Mouse (Mus musculus) lung, embryonic 14.5 days (tissue): ENCODE measurements around the gene Ech1. TPM values are rescaled to one million over a fixed set of nuclear protein-coding genes. Genes with fewer than 3 reads are reported as not detected.

Experiments used
- ATAC-seq: fragments of 200-750 bp; cut with Nextera tagmentation; 2 replicates; pipeline ENCODE4 v1.8.0; 2017; ENCODE audit warnings: mild to moderate bottlenecking, moderate TSS enrichment, moderate library complexity; ENCODE audit not compliant: insufficient read depth
- DNase-seq: peaks from one replicate; pipeline ENCODE4 v3.0.0-alpha.2; 2015
- H3K27ac ChIP-seq: fragments of 300-500 bp; sonication (generic); 2 replicates; pipeline ENCODE4 v1.5.1; 2014; ENCODE audit warnings: low read depth, mild to moderate bottlenecking, moderate library complexity
- H3K27me3 ChIP-seq: fragments of 300-500 bp; sonication (generic); 2 replicates; pipeline ENCODE4 v1.6.1; 2014; ENCODE audit warnings: low read length, control low read depth; ENCODE audit not compliant: insufficient read depth
- H3K36me3 ChIP-seq: fragments of 300-500 bp; sonication (generic); 2 replicates; pipeline ENCODE4 v1.6.1; 2014; ENCODE audit warnings: control low read depth; ENCODE audit not compliant: insufficient read depth
- H3K4me1 ChIP-seq: fragments of 300-500 bp; sonication (generic); 2 replicates; pipeline ENCODE4 v1.6.1; 2014; ENCODE audit warnings: antibody characterized with exemption, control low read depth; ENCODE audit not compliant: insufficient read depth
- H3K4me2 ChIP-seq: fragments of 300-500 bp; sonication (generic); 2 replicates; pipeline ENCODE4 v1.6.1; 2014; ENCODE audit warnings: mild to moderate bottlenecking
- H3K4me3 ChIP-seq: fragments of 300-500 bp; sonication (generic); 2 replicates; pipeline ENCODE4 v1.5.1; 2014; ENCODE audit warnings: low read depth, low read length
- H3K9ac ChIP-seq: fragments of 300-500 bp; sonication (generic); 2 replicates; pipeline ENCODE4 v1.6.1; 2014
- H3K9me3 ChIP-seq: fragments of 300-500 bp; sonication (generic); 2 replicates; pipeline ENCODE4 v1.6.1; 2016; ENCODE audit warnings: low read depth, low read length, control low read depth
- CTCF ChIP-seq: IDR thresholded peaks from 2 replicates; pipeline ENCODE4 v1.5.1; 2016; ENCODE audit warnings: antibody characterized with exemption, low read depth
- WGBS: fragments of 180-500 bp; shearing (Covaris S2); extraction: QIAGEN DNeasy Blood & Tissue Kit; methylation state at CpG from one replicate; pipeline ENCODE4 v1.1.7; 2014; 5-methylcytosine and 5-hydroxymethylcytosine counted together
- polyA plus RNA-seq: library from polyadenylated mRNA; unstranded; fragments of >200 nt; fragmentation: Nextera tagmentation; extraction: Ambion mirVana; gene quantifications from 2 replicates; pipeline ENCODE4 v1.2.1, GENCODE M21; 2014

Ech1 gene
- polyA plus RNA-seq, 1 experiment from 2014 or later: 127 TPM

DNA sequence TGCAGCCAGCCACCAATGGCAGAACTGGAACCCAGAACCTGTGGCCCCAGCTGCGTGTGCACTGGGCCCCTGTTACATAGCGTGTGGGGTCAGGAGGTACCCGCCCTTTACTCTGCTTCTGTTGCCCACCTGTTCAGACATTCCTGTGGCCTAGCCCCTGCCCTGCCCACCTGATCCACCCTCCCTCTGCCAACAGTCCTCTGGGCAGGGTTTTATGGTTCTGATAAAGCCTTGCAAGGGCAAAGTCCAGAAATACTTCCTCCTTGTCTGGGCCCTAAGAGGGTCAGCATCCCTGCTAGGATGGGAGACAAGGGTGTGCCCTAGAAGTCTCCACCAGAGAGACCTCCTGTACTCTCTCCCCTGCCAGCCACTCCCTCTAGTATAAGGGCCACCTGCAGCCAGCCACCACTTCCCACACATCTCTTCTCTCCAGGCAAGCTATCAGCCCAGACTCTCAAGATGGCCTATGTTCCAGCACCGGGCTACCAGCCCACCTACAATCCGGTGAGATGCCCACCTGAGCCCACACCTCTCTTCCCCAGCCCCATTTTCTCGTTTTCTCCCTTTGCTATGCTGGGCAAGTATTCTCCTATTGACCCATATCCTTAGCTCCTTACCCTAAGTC lies 8.8 kb downstream of the Ech1 start, which contains the start of gene Lgals4:
Lgals4 (plus strand) TSS at position 132 of the 625 bp plus-strand sequence.
- Histone ChIP-seq H3K4me2 (no peak within 1 kb of the TSS), H3K4me3 (no peak within 1 kb of the TSS), H3K4me1 (no peaks in the 10 kb centered on the region), H3K9me3 (no peaks in the 10 kb centered on the region), H3K9ac (no peak within 1 kb of the TSS), H3K27ac (no peak within 1 kb of the TSS), H3K36me3 (peaks cover 17% of the 10 kb centered on the region; the same call in 1 of the 2 replicates), H3K27me3 (no peaks in the 10 kb centered on the region)
- no peak for TF ChIP-seq CTCF
- ATAC-seq (no peak), DNase-seq (no peak)
- 75% methylated on average over 6 of the region's 6 CpGs for WGBS

DNA sequence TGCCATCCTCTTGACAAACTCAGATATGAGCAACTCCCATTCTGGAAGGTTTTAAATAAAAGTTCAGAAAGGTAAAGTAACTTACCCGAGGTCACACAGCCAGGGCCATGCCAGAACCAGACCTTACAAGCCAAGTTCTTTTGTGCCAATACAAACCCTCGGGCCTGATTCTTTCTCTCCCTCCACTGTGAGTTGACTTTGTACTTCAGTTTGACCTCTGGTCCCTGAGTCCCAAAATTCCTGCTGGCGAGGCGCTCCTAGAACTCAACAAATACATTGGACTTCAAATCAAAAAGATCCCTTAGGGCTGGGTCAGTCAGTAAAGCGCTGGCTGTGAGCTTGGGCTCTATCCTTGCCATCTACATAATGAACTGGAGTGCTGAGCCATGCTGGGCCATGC lies 11.9 kb downstream of the Ech1 start:
- WGBS: 72% methylated on average over 5 of the region's 5 CpGs
- Histone ChIP-seq H3K4me2 (no peak overlapping the region), H3K4me1 (no peaks in the 10 kb centered on the region), H3K4me3 (no peak overlapping the region), H3K9ac (no peak overlapping the region), H3K27me3 (no peaks in the 10 kb centered on the region), H3K27ac (no peak overlapping the region), H3K36me3 (no peaks in the 10 kb centered on the region), H3K9me3 (no peaks in the 10 kb centered on the region)
- ATAC-seq (no peak), DNase-seq (no peak)
- no peak for TF ChIP-seq CTCF

- H3K27ac ChIP-seq: no peak overlapping the region
- no peak for ATAC-seq
- no peaks in the 10 kb centered on the region for H3K4me1 ChIP-seq
- H3K4me3 ChIP-seq: no peak overlapping the region
- DNase-seq: no peak
- 74% methylated on average over 9 of the region's 9 CpGs for WGBS
- H3K4me2 ChIP-seq: no peak overlapping the region
- H3K27me3 ChIP-seq: no peaks in the 10 kb centered on the region
- no peaks in the 10 kb centered on the region for H3K36me3 ChIP-seq
- no peaks in the 10 kb centered on the region for H3K9me3 ChIP-seq
- no peak for TF ChIP-seq CTCF
- no peak overlapping the region for H3K9ac ChIP-seq
These were observed 13.3 kb downstream of the Ech1 start for GRCm38 (mm10) chr7:28838331-28838730.

GRCm38 (mm10) chr7:28847273-28847672 lies 22.3 kb downstream of the Ech1 start:
- WGBS: 27% methylated on average over 1 of the region's 1 CpGs

GRCm38 (mm10) chr7:28849700-28850236 lies 24.8 kb downstream of the Ech1 start:
- DNase-seq: peak; percentile 11
- H3K9ac ChIP-seq: no peak overlapping the region
- ATAC-seq: peak; percentile 56; the same call in 1 of the 2 replicates
- no peaks in the 10 kb centered on the region for H3K36me3 ChIP-seq
- no peaks in the 10 kb centered on the region for H3K4me1 ChIP-seq
- TF ChIP-seq CTCF: no peak
- no peaks in the 10 kb centered on the region for H3K27me3 ChIP-seq
- no peak overlapping the region for H3K4me3 ChIP-seq
- WGBS: 62% methylated on average over 1 of the region's 1 CpGs
- H3K4me2 ChIP-seq: no peak overlapping the region
- 0 out of 2 replicates have a peak, but pooled peaks cover 2% of the 10 kb centered on the region for H3K9me3 ChIP-seq
- H3K27ac ChIP-seq: no peak overlapping the region

More at GRCm38 (mm10) chr7:28847273-28847672, 22.3 kb downstream of the Ech1 start:
- Histone ChIP-seq H3K4me2 (no peak overlapping the region), H3K27me3 (no peaks in the 10 kb centered on the region), H3K36me3 (no peaks in the 10 kb centered on the region), H3K4me3 (no peak overlapping the region), H3K9ac (no peak overlapping the region), H3K9me3 (0 out of 2 replicates have a peak, but pooled peaks cover 2% of the 10 kb centered on the region), H3K27ac (no peak overlapping the region), H3K4me1 (no peaks in the 10 kb centered on the region)
- TF ChIP-seq CTCF: no peak
- DNase-seq (peak; percentile 65), ATAC-seq (peak; percentile 70)

GRCm38 (mm10) chr7:28850642-28851041 lies 25.6 kb downstream of the Ech1 start:
- no peak for ATAC-seq
- no peak overlapping the region for H3K27ac ChIP-seq

GRCm38 (mm10) chr7:28859953-28860352 lies 34.9 kb downstream of the Ech1 start:
- H3K36me3 ChIP-seq: no peaks in the 10 kb centered on the region
- no peak for TF ChIP-seq CTCF
- DNase-seq: no peak
- no peak overlapping the region for H3K4me3 ChIP-seq
- H3K27me3 ChIP-seq: no peaks in the 10 kb centered on the region
- 0 out of 2 replicates have a peak, but pooled peaks cover 6% of the 10 kb centered on the region for H3K9me3 ChIP-seq
- peaks cover 8% of the 10 kb centered on the region; the same call in 1 of the 2 replicates for H3K4me1 ChIP-seq
- H3K9ac ChIP-seq: no peak overlapping the region
- H3K4me2 ChIP-seq: no peak overlapping the region
- no peak for ATAC-seq
- no peak overlapping the region for H3K27ac ChIP-seq
- WGBS: 75% methylated on average over 2 of the region's 2 CpGs

More at GRCm38 (mm10) chr7:28850642-28851041, 25.6 kb downstream of the Ech1 start:
- Histone ChIP-seq H3K4me2 (no peak overlapping the region), H3K9ac (no peak overlapping the region), H3K36me3 (no peaks in the 10 kb centered on the region), H3K27me3 (no peaks in the 10 kb centered on the region), H3K4me1 (no peaks in the 10 kb centered on the region), H3K9me3 (0 out of 2 replicates have a peak, but pooled peaks cover 2% of the 10 kb centered on the region), H3K4me3 (no peak overlapping the region)
- no peak for DNase-seq
- 72% methylated on average over 4 of the region's 4 CpGs for WGBS
- TF ChIP-seq CTCF: no peak
